Mouse (Mus musculus): ENCODE measurements around the gene Ccser1. TPM values are rescaled to one million over a fixed set of nuclear protein-coding genes. Genes with fewer than 3 reads are reported as not detected.

Ccser1 gene
- polyA plus RNA-seq, 1 experiment from 2014 or later, result 24.0 TPM

- no peaks in the 10 kb centered on the region for H3K36me3 ChIP-seq
- H3K4me1 ChIP-seq (replicated peaks), result no peaks in the 10 kb centered on the region
- no peak overlapping the region for H3K4me2 ChIP-seq
- no peak overlapping the region for H3K4me3 ChIP-seq
- ATAC-seq (ENCODE audit: low FRiP score), result no peak
- H3K27ac ChIP-seq, result no peak overlapping the region
- 78% methylated on average over 2 of the region's 2 CpGs for WGBS
- no peaks in the 10 kb centered on the region for H3K9me3 ChIP-seq
- no peaks in the 10 kb centered on the region for H3K27me3 ChIP-seq
- no peak overlapping the region for H3K9ac ChIP-seq
Observed at GRCm38 (mm10) chr6:61515310-61515709, 335.2 kb downstream of the Ccser1 start.

GRCm38 (mm10) chr6:61521587-61521986 lies 341.5 kb downstream of the Ccser1 start:
- ATAC-seq (ENCODE audit: low FRiP score), result no peak
- Histone ChIP-seq H3K27ac (no peak overlapping the region), H3K4me3 (no peak overlapping the region), H3K4me1 (replicated peaks) (no peaks in the 10 kb centered on the region), H3K36me3 (no peaks in the 10 kb centered on the region), H3K27me3 (no peaks in the 10 kb centered on the region), H3K9me3 (no peaks in the 10 kb centered on the region), H3K4me2 (no peak overlapping the region), H3K9ac (no peak overlapping the region)
- 80% methylated on average over 2 of the region's 2 CpGs for WGBS

GRCm38 (mm10) chr6:61522108-61522507 lies 342.0 kb downstream of the Ccser1 start:
- no peak overlapping the region for H3K9ac ChIP-seq
- no peaks in the 10 kb centered on the region for H3K9me3 ChIP-seq
- H3K36me3 ChIP-seq, result no peaks in the 10 kb centered on the region
- H3K4me1 ChIP-seq (replicated peaks), result no peaks in the 10 kb centered on the region
- no peak overlapping the region for H3K4me3 ChIP-seq
- WGBS, result 60% methylated on average over 3 of the region's 3 CpGs
- no peak for ATAC-seq (ENCODE audit: low FRiP score)
- no peaks in the 10 kb centered on the region for H3K27me3 ChIP-seq
- no peak overlapping the region for H3K27ac ChIP-seq
- no peak overlapping the region for H3K4me2 ChIP-seq

- no peak overlapping the region for H3K27ac ChIP-seq
- no peaks in the 10 kb centered on the region for H3K36me3 ChIP-seq
- no peaks in the 10 kb centered on the region for H3K9me3 ChIP-seq
- H3K4me3 ChIP-seq, result no peak overlapping the region
- no peak overlapping the region for H3K4me2 ChIP-seq
- 54% methylated on average over 14 of the region's 14 CpGs for WGBS
- no peak overlapping the region for H3K9ac ChIP-seq
- no peaks in the 10 kb centered on the region for H3K27me3 ChIP-seq
- no peak for ATAC-seq (ENCODE audit: low FRiP score)
- H3K4me1 ChIP-seq (replicated peaks), result no peaks in the 10 kb centered on the region
Observed at GRCm38 (mm10) chr6:61523748-61524493, 343.8 kb downstream of the Ccser1 start.

- H3K4me2 ChIP-seq, result no peak overlapping the region
- no peak overlapping the region for H3K9ac ChIP-seq
- no peaks in the 10 kb centered on the region for H3K27me3 ChIP-seq
- H3K4me1 ChIP-seq (replicated peaks), result peaks cover 4% of the 10 kb centered on the region; the same call in 1 of the 2 replicates
- H3K9me3 ChIP-seq, result no peaks in the 10 kb centered on the region
- no peak overlapping the region for H3K27ac ChIP-seq
- H3K4me3 ChIP-seq, result no peak overlapping the region
- no peak for ATAC-seq (ENCODE audit: low FRiP score)
- no peaks in the 10 kb centered on the region for H3K36me3 ChIP-seq
Observed at GRCm38 (mm10) chr6:61540732-61541131, 360.6 kb downstream of the Ccser1 start.

GRCm38 (mm10) chr6:61543459-61544044 lies 363.4 kb downstream of the Ccser1 start:
- H3K27ac ChIP-seq, result 0 out of 2 replicates have a peak overlapping the region, but pooled peaks have one; percentile 23
- no peaks in the 10 kb centered on the region for H3K36me3 ChIP-seq
- 0 out of 2 replicates have a peak overlapping the region, but pooled peaks have one; percentile 25 for H3K4me2 ChIP-seq
- H3K4me3 ChIP-seq, result no peak overlapping the region
- peaks cover 4% of the 10 kb centered on the region; the same call in 1 of the 2 replicates for H3K4me1 ChIP-seq (replicated peaks)
- no peaks in the 10 kb centered on the region for H3K27me3 ChIP-seq
- no peaks in the 10 kb centered on the region for H3K9me3 ChIP-seq
- 50% methylated on average over 7 of the region's 7 CpGs for WGBS
- H3K9ac ChIP-seq, result no peak overlapping the region
- no peak for ATAC-seq (ENCODE audit: low FRiP score)

GRCm38 (mm10) chr6:61567551-61567950 lies 387.4 kb downstream of the Ccser1 start:
- Histone ChIP-seq H3K4me1 (replicated peaks) (no peaks in the 10 kb centered on the region), H3K4me2 (no peak overlapping the region), H3K4me3 (no peak overlapping the region), H3K9me3 (no peaks in the 10 kb centered on the region), H3K36me3 (no peaks in the 10 kb centered on the region), H3K9ac (no peak overlapping the region), H3K27ac (no peak overlapping the region), H3K27me3 (no peaks in the 10 kb centered on the region)
- no peak for ATAC-seq (ENCODE audit: low FRiP score)
- WGBS, result 59% methylated on average over 2 of the region's 2 CpGs

GRCm38 (mm10) chr6:61567967-61568366 lies 387.8 kb downstream of the Ccser1 start:
- no peaks in the 10 kb centered on the region for H3K27me3 ChIP-seq
- H3K4me1 ChIP-seq (replicated peaks), result no peaks in the 10 kb centered on the region
- WGBS, result 86% methylated on average over 8 of the region's 8 CpGs
- H3K36me3 ChIP-seq, result no peaks in the 10 kb centered on the region
- H3K27ac ChIP-seq, result no peak overlapping the region
- H3K4me3 ChIP-seq, result no peak overlapping the region
- H3K9ac ChIP-seq, result no peak overlapping the region
- H3K4me2 ChIP-seq, result no peak overlapping the region
- no peak for ATAC-seq (ENCODE audit: low FRiP score)
- no peaks in the 10 kb centered on the region for H3K9me3 ChIP-seq

- Histone ChIP-seq H3K27ac (no peak overlapping the region), H3K4me3 (no peak overlapping the region), H3K4me1 (replicated peaks) (no peaks in the 10 kb centered on the region), H3K9ac (no peak overlapping the region), H3K36me3 (no peaks in the 10 kb centered on the region), H3K9me3 (no peaks in the 10 kb centered on the region), H3K4me2 (no peak overlapping the region), H3K27me3 (no peaks in the 10 kb centered on the region)
- ATAC-seq (ENCODE audit: low FRiP score), result no peak
Observed at GRCm38 (mm10) chr6:61581696-61582095, 401.6 kb downstream of the Ccser1 start.

- H3K4me1 ChIP-seq (replicated peaks), result no peaks in the 10 kb centered on the region
- WGBS, result 77% methylated on average over 2 of the region's 2 CpGs
- H3K36me3 ChIP-seq, result no peaks in the 10 kb centered on the region
- no peaks in the 10 kb centered on the region for H3K27me3 ChIP-seq
- no peak overlapping the region for H3K27ac ChIP-seq
- no peak overlapping the region for H3K4me2 ChIP-seq
- no peaks in the 10 kb centered on the region for H3K9me3 ChIP-seq
- no peak for ATAC-seq (ENCODE audit: low FRiP score)
- no peak overlapping the region for H3K4me3 ChIP-seq
- H3K9ac ChIP-seq, result no peak overlapping the region
Observed at GRCm38 (mm10) chr6:61588999-61589398, 408.9 kb downstream of the Ccser1 start.

GRCm38 (mm10) chr6:61601911-61602310 lies 421.8 kb downstream of the Ccser1 start:
- 77% methylated on average over 5 of the region's 5 CpGs for WGBS
- Histone ChIP-seq H3K4me1 (replicated peaks) (no peaks in the 10 kb centered on the region), H3K9me3 (no peaks in the 10 kb centered on the region), H3K36me3 (no peaks in the 10 kb centered on the region), H3K27me3 (no peaks in the 10 kb centered on the region), H3K4me2 (no peak overlapping the region), H3K4me3 (no peak overlapping the region), H3K9ac (no peak overlapping the region), H3K27ac (no peak overlapping the region)
- ATAC-seq (ENCODE audit: low FRiP score), result no peak

- ATAC-seq (ENCODE audit: low FRiP score), result no peak
- Histone ChIP-seq H3K27me3 (no peaks in the 10 kb centered on the region), H3K27ac (no peak overlapping the region), H3K36me3 (no peaks in the 10 kb centered on the region), H3K4me2 (no peak overlapping the region), H3K4me3 (no peak overlapping the region), H3K9me3 (no peaks in the 10 kb centered on the region), H3K9ac (no peak overlapping the region), H3K4me1 (replicated peaks) (no peaks in the 10 kb centered on the region)
- WGBS, result 59% methylated on average over 4 of the region's 4 CpGs
Observed at GRCm38 (mm10) chr6:61614920-61615319, 434.8 kb downstream of the Ccser1 start.

GRCm38 (mm10) chr6:61621707-61622106 lies 441.6 kb downstream of the Ccser1 start:
- Histone ChIP-seq H3K9me3 (no peaks in the 10 kb centered on the region), H3K4me3 (no peak overlapping the region), H3K4me1 (replicated peaks) (no peaks in the 10 kb centered on the region), H3K4me2 (no peak overlapping the region), H3K27ac (no peak overlapping the region), H3K36me3 (no peaks in the 10 kb centered on the region), H3K27me3 (no peaks in the 10 kb centered on the region), H3K9ac (no peak overlapping the region)
- no peak for ATAC-seq (ENCODE audit: low FRiP score)
- WGBS, result 86% methylated on average over 3 of the region's 3 CpGs
